In the genomic region with DNA sequence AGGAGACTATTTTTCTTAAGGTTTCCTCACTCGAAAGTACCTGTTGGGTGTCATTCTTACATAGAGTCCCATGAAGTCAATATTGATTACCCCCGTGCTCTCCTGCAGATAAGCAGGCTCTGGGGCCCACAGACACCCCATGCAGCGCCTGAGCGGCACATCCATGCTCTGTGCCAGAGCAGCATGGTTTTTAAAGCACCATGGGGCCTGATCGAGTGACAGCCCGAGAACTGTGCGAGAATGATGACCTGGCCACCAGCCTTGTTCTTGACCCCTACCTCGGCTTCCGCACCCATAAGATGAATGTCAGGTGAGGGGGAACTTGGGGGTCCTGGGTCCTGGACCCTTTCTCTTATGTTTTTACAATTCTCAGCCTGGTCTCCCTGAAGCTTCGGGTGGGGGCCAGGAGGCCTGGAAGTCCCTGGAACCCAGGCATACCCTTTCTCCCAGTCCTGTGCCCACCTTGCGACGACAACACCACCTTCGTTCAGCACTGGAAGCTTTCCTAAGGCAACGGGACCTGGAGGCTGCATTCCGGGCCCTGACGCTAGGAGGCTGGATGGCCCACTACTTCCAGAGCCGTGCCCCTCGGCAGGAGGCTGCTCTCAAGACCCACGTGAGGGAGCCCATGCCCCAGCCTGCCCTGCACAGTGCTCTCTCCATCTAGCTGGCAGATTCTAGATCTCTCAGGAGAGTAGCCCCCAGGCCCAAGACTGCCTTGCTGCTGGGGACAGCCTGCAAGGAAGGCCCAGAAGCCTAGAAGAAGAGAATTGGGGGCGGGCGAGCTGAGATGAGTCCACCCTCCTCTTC, we compare ENCODE assay signal across 7 mouse cellular contexts. TPM values are rescaled to one million over a fixed set of nuclear protein-coding genes. Genes with fewer than 3 reads are reported as not detected.
A peak's percentile ranks its signal among the peaks of the same experiment; 100 is the strongest.
DNase-seq lines count a peak whose midpoint lies in the region; ATAC-seq and TF ChIP-seq lines count a peak whose summit lies in the region.

No protein-coding gene starts in this region.

- no peak for ATAC-seq in lung, postnatal 0 days
- no peak for ATAC-seq in embryonic facial prominence, embryonic 14.5 days (ENCODE audit: low read depth)
- no peak for ATAC-seq in limb, embryonic 15.5 days (ENCODE audit: insufficient number of reproducible peaks, low FRiP score, low TSS enrichment, low read depth)
- ATAC-seq in stomach, postnatal 0 days (ENCODE audit: low FRiP score, low TSS enrichment): no peak

- H3K4me1 ChIP-seq in lung, postnatal 0 days (ENCODE audit: insufficient read depth, low read depth, low read length): peaks cover 9% of the 10 kb centered on the region; the same call in 1 of the 2 replicates
- peaks cover 18% of the 10 kb centered on the region for H3K4me1 ChIP-seq in embryonic facial prominence, embryonic 14.5 days (ENCODE audit: control insufficient read depth, insufficient read depth, low read length)
- peaks cover 28% of the 10 kb centered on the region for H3K4me1 ChIP-seq in limb, embryonic 15.5 days
- H3K4me1 ChIP-seq in stomach, postnatal 0 days (replicated peaks; ENCODE audit: control insufficient read depth, insufficient read depth): 0 out of 2 replicates have a peak, but pooled peaks cover 2% of the 10 kb centered on the region

- DNase-seq in lung, postnatal 0 days (ENCODE audit: low spot score): no peak
- no peak for DNase-seq in lung, postnatal 36 days
- no peak for DNase-seq in embryonic facial prominence, embryonic 14.5 days (ENCODE audit: low spot score)
- DNase-seq in stomach, postnatal 0 days (ENCODE audit: low spot score): no peak
- DNase-seq in urinary bladder, postnatal 36 days (ENCODE audit: low spot score in 2 of 2): no peak
- no peak for DNase-seq in thymus, postnatal 0 days (ENCODE audit: low spot score)

- H3K27me3 ChIP-seq in lung, postnatal 0 days (replicated peaks; ENCODE audit: insufficient read depth, low read length): no peaks in the 10 kb centered on the region
- no peaks in the 10 kb centered on the region for H3K27me3 ChIP-seq in embryonic facial prominence, embryonic 14.5 days (replicated peaks; ENCODE audit: control insufficient read depth, insufficient read depth, low read length)
- H3K27me3 ChIP-seq in limb, embryonic 15.5 days: no peaks in the 10 kb centered on the region
- no peaks in the 10 kb centered on the region for H3K27me3 ChIP-seq in stomach, postnatal 0 days (ENCODE audit: control insufficient read depth, insufficient read depth, low read length)

- no peak overlapping the region for H3K4me3 ChIP-seq in lung, postnatal 0 days (ENCODE audit: low read depth, low read length)
- H3K4me3 ChIP-seq in embryonic facial prominence, embryonic 14.5 days (ENCODE audit: low read depth, low read length): peak overlapping the region; percentile 78
- H3K4me3 ChIP-seq in limb, embryonic 15.5 days: peak overlapping the region; percentile 76; the same call in 1 of the 2 replicates
- no peak overlapping the region for H3K4me3 ChIP-seq in stomach, postnatal 0 days (ENCODE audit: low read depth, low read length)

- no peaks in the 10 kb centered on the region for H3K9me3 ChIP-seq in lung, postnatal 0 days (ENCODE audit: low read length)
- no peaks in the 10 kb centered on the region for H3K9me3 ChIP-seq in embryonic facial prominence, embryonic 14.5 days (ENCODE audit: control insufficient read depth, low read length)
- H3K9me3 ChIP-seq in limb, embryonic 15.5 days: no peaks in the 10 kb centered on the region
- H3K9me3 ChIP-seq in stomach, postnatal 0 days (ENCODE audit: control insufficient read depth, low read length): no peaks in the 10 kb centered on the region

- H3K9ac ChIP-seq in lung, postnatal 0 days (replicated peaks; ENCODE audit: low read depth): no peak overlapping the region
- peak overlapping the region; percentile 87 for H3K9ac ChIP-seq in embryonic facial prominence, embryonic 14.5 days (ENCODE audit: low read depth, low read length)
- peak overlapping the region; percentile 88; the same call in 1 of the 2 replicates for H3K9ac ChIP-seq in limb, embryonic 15.5 days
- peak overlapping the region; percentile 35; the same call in 1 of the 2 replicates for H3K9ac ChIP-seq in stomach, postnatal 0 days (ENCODE audit: low read length)

- 0 out of 2 replicates have a peak overlapping the region, but pooled peaks have one; percentile 5 for H3K27ac ChIP-seq in lung, postnatal 0 days (ENCODE audit: low read length)
- no peak overlapping the region for H3K27ac ChIP-seq in embryonic facial prominence, embryonic 14.5 days (replicated peaks; ENCODE audit: low read depth, low read length)
- H3K27ac ChIP-seq in limb, embryonic 15.5 days: no peak overlapping the region; the same call in 1 of the 2 replicates
- peak overlapping the region; percentile 94; the same call in 1 of the 2 replicates for H3K27ac ChIP-seq in stomach, postnatal 0 days (replicated peaks)

- peak overlapping the region; percentile 69; the same call in 1 of the 2 replicates for H3K4me2 ChIP-seq in lung, postnatal 0 days (replicated peaks; ENCODE audit: low read depth, low read length)
- H3K4me2 ChIP-seq in embryonic facial prominence, embryonic 14.5 days (ENCODE audit: low read depth, low read length): peak overlapping the region; percentile 74
- peak overlapping the region; percentile 76; the same call in 1 of the 2 replicates for H3K4me2 ChIP-seq in limb, embryonic 15.5 days
- peak overlapping the region; percentile 76 for H3K4me2 ChIP-seq in stomach, postnatal 0 days (replicated peaks; ENCODE audit: low read depth)

- no peak for TF ChIP-seq EP300 in lung, postnatal 0 days (IDR thresholded peaks at IDR 0.05)
- TF ChIP-seq EP300 in stomach, postnatal 0 days (optimal IDR thresholded peaks at IDR 0.05): no peak

- TF ChIP-seq CTCF in lung, postnatal 0 days (IDR thresholded peaks at IDR 0.05): no peak
- no peak for TF ChIP-seq CTCF in stomach, postnatal 0 days (IDR thresholded peaks at IDR 0.05; ENCODE audit: low read depth)

- 72% methylated on average over 21 of the region's 21 CpGs for WGBS in lung, postnatal 0 days
- WGBS in embryonic facial prominence, embryonic 14.5 days: 89% methylated on average over 21 of the region's 21 CpGs
- 80% methylated on average over 21 of the region's 21 CpGs for WGBS in limb, embryonic 15.5 days
- 79% methylated on average over 21 of the region's 21 CpGs for WGBS in stomach, postnatal 0 days

- H3K36me3 ChIP-seq in lung, postnatal 0 days (ENCODE audit: insufficient read depth, low read length): no peaks in the 10 kb centered on the region; the same call in 1 of the 2 replicates
- peaks cover 45% of the 10 kb centered on the region for H3K36me3 ChIP-seq in embryonic facial prominence, embryonic 14.5 days (ENCODE audit: control insufficient read depth, insufficient read depth, low read length)
- H3K36me3 ChIP-seq in limb, embryonic 15.5 days: peaks cover 41% of the 10 kb centered on the region
- H3K36me3 ChIP-seq in stomach, postnatal 0 days (ENCODE audit: control insufficient read depth, insufficient read depth, low read length): peaks cover 11% of the 10 kb centered on the region; the same call in 1 of the 2 replicates

RNA-seq across cellular contexts. Expression of a gene that starts 2.0 kb away (rescaled TPM):
- 31.9 and 34.4 TPM in 2 replicates for polyA plus RNA-seq in lung, postnatal 0 days (2015; fragmentation: Nextera tagmentation; extraction: Ambion mirVana)
- 41.5 and 50.6 TPM in 2 replicates for polyA plus RNA-seq in embryonic facial prominence, embryonic 14.5 days (2014; fragmentation: Nextera tagmentation; extraction: Ambion mirVana)
- 46.2 and 50.0 TPM in 2 replicates for polyA plus RNA-seq in limb, embryonic 15.5 days (2015; fragmentation: Nextera tagmentation; extraction: Ambion mirVana)
- 31.8 and 32.5 TPM in 2 replicates for polyA plus RNA-seq in stomach, postnatal 0 days (2015; fragmentation: Nextera tagmentation; extraction: Ambion mirVana)
- polyA plus RNA-seq in thymus, postnatal 0 days (2015; fragmentation: Nextera tagmentation; extraction: Ambion mirVana): 44.1 and 44.2 TPM in 2 replicates

RNA-seq across cellular contexts. Expression of a gene that starts 11.0 kb away (rescaled TPM):
- 67.7 and 77.9 TPM in 2 replicates for polyA plus RNA-seq in lung, postnatal 0 days (2015; fragmentation: Nextera tagmentation; extraction: Ambion mirVana)
- polyA plus RNA-seq in embryonic facial prominence, embryonic 14.5 days (2014; fragmentation: Nextera tagmentation; extraction: Ambion mirVana): 36.4 and 39.6 TPM in 2 replicates
- 44.4 and 51.0 TPM in 2 replicates for polyA plus RNA-seq in limb, embryonic 15.5 days (2015; fragmentation: Nextera tagmentation; extraction: Ambion mirVana)
- 43.1 and 46.5 TPM in 2 replicates for polyA plus RNA-seq in stomach, postnatal 0 days (2015; fragmentation: Nextera tagmentation; extraction: Ambion mirVana)
- 37.9 TPM in 2 replicates for polyA plus RNA-seq in thymus, postnatal 0 days (2015; fragmentation: Nextera tagmentation; extraction: Ambion mirVana)

RNA-seq across cellular contexts. Expression of a gene that starts 16.8 kb away (rescaled TPM):
- polyA plus RNA-seq in lung, postnatal 0 days (2015; fragmentation: Nextera tagmentation; extraction: Ambion mirVana): 0.25 and 0.35 TPM in 2 replicates
- polyA plus RNA-seq in embryonic facial prominence, embryonic 14.5 days (2014; fragmentation: Nextera tagmentation; extraction: Ambion mirVana): 0.11 TPM in 1 of 2 replicates, not detected in the other
- polyA plus RNA-seq in limb, embryonic 15.5 days (2015; fragmentation: Nextera tagmentation; extraction: Ambion mirVana): 0.22 and 0.29 TPM in 2 replicates
- 2.2 and 2.4 TPM in 2 replicates for polyA plus RNA-seq in stomach, postnatal 0 days (2015; fragmentation: Nextera tagmentation; extraction: Ambion mirVana)
- 0.82 and 1.4 TPM in 2 replicates for polyA plus RNA-seq in thymus, postnatal 0 days (2015; fragmentation: Nextera tagmentation; extraction: Ambion mirVana)

RNA-seq across cellular contexts. Expression of a gene that starts 29.2 kb away (rescaled TPM):
- polyA plus RNA-seq in lung, postnatal 0 days (2015; fragmentation: Nextera tagmentation; extraction: Ambion mirVana): not detected in 2 replicates
- not detected in 2 replicates for polyA plus RNA-seq in embryonic facial prominence, embryonic 14.5 days (2014; fragmentation: Nextera tagmentation; extraction: Ambion mirVana)
- not detected in 2 replicates for polyA plus RNA-seq in limb, embryonic 15.5 days (2015; fragmentation: Nextera tagmentation; extraction: Ambion mirVana)
- polyA plus RNA-seq in stomach, postnatal 0 days (2015; fragmentation: Nextera tagmentation; extraction: Ambion mirVana): not detected in 2 replicates
- not detected in 2 replicates for polyA plus RNA-seq in thymus, postnatal 0 days (2015; fragmentation: Nextera tagmentation; extraction: Ambion mirVana)

RNA-seq across cellular contexts. Expression of a gene that starts 40.8 kb away (rescaled TPM):
- polyA plus RNA-seq in lung, postnatal 0 days (2015; fragmentation: Nextera tagmentation; extraction: Ambion mirVana): 0.29 and 0.64 TPM in 2 replicates
- polyA plus RNA-seq in embryonic facial prominence, embryonic 14.5 days (2014; fragmentation: Nextera tagmentation; extraction: Ambion mirVana): 0.13 TPM in 1 of 2 replicates, not detected in the other
- polyA plus RNA-seq in limb, embryonic 15.5 days (2015; fragmentation: Nextera tagmentation; extraction: Ambion mirVana): 0.49 and 0.63 TPM in 2 replicates
- 0.42 and 0.65 TPM in 2 replicates for polyA plus RNA-seq in stomach, postnatal 0 days (2015; fragmentation: Nextera tagmentation; extraction: Ambion mirVana)
- polyA plus RNA-seq in thymus, postnatal 0 days (2015; fragmentation: Nextera tagmentation; extraction: Ambion mirVana): 0.13 and 0.30 TPM in 2 replicates

Comparison
In these comparisons a context has a peak if more than half of its experiments do, and no peak if none do; other contexts are left out.
1. H3K27ac ChIP-seq: peak in lung, postnatal 0 days (single experiment) and stomach, postnatal 0 days (single experiment); none in embryonic facial prominence, embryonic 14.5 days (single experiment) and limb, embryonic 15.5 days (single experiment).
2. H3K4me3 ChIP-seq: peak in embryonic facial prominence, embryonic 14.5 days (single experiment) and limb, embryonic 15.5 days (single experiment); none in lung, postnatal 0 days (single experiment) and stomach, postnatal 0 days (single experiment).
3. Peak in every context shown above with its lines, with median percentiles within 50 percentile points of each other: H3K4me2 ChIP-seq.